Mouse (Mus musculus) bone marrow, adult 2 months (tissue): ENCODE data around the gene Gm10192. TPM values are rescaled to one million over a fixed set of nuclear protein-coding genes. Genes with fewer than 3 reads are reported as not detected.

Source experiments
- H3K27ac ChIP-seq: fragments of 200-500 bp; 2 replicates; pipeline ENCODE4 v1.5.1; 2012; ENCODE audit warnings: low read depth, mild to moderate bottlenecking, control low read depth, inconsistent platforms, low read length; ENCODE audit not compliant: control insufficient read depth, poor library complexity, insufficient read depth
- H3K4me1 ChIP-seq: fragments of 200-500 bp; 2 replicates; pipeline ENCODE4 v1.6.1; 2011; ENCODE audit warnings: low read length; ENCODE audit not compliant: control insufficient read depth, insufficient read depth
- H3K4me3 ChIP-seq: fragments of 200-500 bp; replicated peaks from 2 replicates; pipeline ENCODE3; 2011; ENCODE audit warnings: mild to moderate bottlenecking, low read depth, low read length, control low read depth; ENCODE audit not compliant: control insufficient read depth
- CTCF ChIP-seq: fragments of 200-500 bp; IDR thresholded peaks from 2 replicates; pipeline ENCODE4 v1.5.1; 2011; ENCODE audit warnings: low read length, control low read depth; ENCODE audit not compliant: control insufficient read depth, insufficient read depth
- POLR2A ChIP-seq: fragments of 200-500 bp; IDR thresholded peaks from 2 replicates; pipeline ENCODE4 v1.6.1; 2011; ENCODE audit warnings: low read depth, mild to moderate bottlenecking, control low read depth, low read length, borderline replicate concordance; ENCODE audit not compliant: control insufficient read depth
- WGBS: fragments of 180-500 bp; shearing (Covaris S2); methylation state at CpG from one replicate; pipeline ENCODE4 v1.1.7; 2018; 5-methylcytosine and 5-hydroxymethylcytosine counted together
- polyA plus RNA-seq: library from polyadenylated mRNA; stranded (reverse); fragments of >200 nt; gene quantifications from 2 replicates; pipeline ENCODE4 v1.2.4, GENCODE M21; 2011; ENCODE audit warnings: low replicate concordance; ENCODE audit not compliant: missing spikeins, insufficient read depth, insufficient read length

Gm10192 gene
- polyA plus RNA-seq, 1 experiment: not detected

- H3K27ac ChIP-seq: no peak overlapping the region
- no peak overlapping the region for H3K4me3 ChIP-seq
- 77% methylated on average over 10 of the region's 10 CpGs for WGBS
- no peaks in the 10 kb centered on the region for H3K4me1 ChIP-seq
- TF ChIP-seq POLR2A: no peak
- no peak for TF ChIP-seq CTCF
These were observed 26.1 kb downstream of the Gm10192 start for GRCm38 (mm10) chr4:97156841-97157345.

GRCm38 (mm10) chr4:97156084-97156483 is 26.9 kb downstream of the Gm10192 start:
- no peak for TF ChIP-seq POLR2A
- TF ChIP-seq CTCF: no peak
- 75% methylated on average over 3 of the region's 3 CpGs for WGBS
- Histone ChIP-seq H3K27ac (no peak overlapping the region), H3K4me1 (no peaks in the 10 kb centered on the region), H3K4me3 (no peak overlapping the region)

- TF ChIP-seq CTCF: no peak
- TF ChIP-seq POLR2A: no peak
- no peak overlapping the region for H3K27ac ChIP-seq
- H3K4me3 ChIP-seq: no peak overlapping the region
- no peaks in the 10 kb centered on the region for H3K4me1 ChIP-seq
These were observed 29.4 kb downstream of the Gm10192 start for GRCm38 (mm10) chr4:97153554-97153953.

GRCm38 (mm10) chr4:97142484-97142883 is 40.5 kb downstream of the Gm10192 start:
- Histone ChIP-seq H3K27ac (no peak overlapping the region), H3K4me3 (no peak overlapping the region), H3K4me1 (no peaks in the 10 kb centered on the region)
- WGBS: 68% methylated on average over 2 of the region's 2 CpGs
- TF ChIP-seq POLR2A (no peak), CTCF (no peak)
